Mouse (Mus musculus) midbrain, embryonic 13.5 days (tissue): ENCODE data around the gene Syna. TPM values are rescaled to one million over a fixed set of nuclear protein-coding genes. Genes with fewer than 3 reads are reported as not detected.

Source experiments
- ATAC-seq: fragments of 200-750 bp; cut with Nextera tagmentation; 2 replicates; pipeline ENCODE4 v1.8.0; 2017; ENCODE audit warnings: mild to moderate bottlenecking, moderate TSS enrichment, moderate library complexity
- H3K27ac ChIP-seq: fragments of 300-500 bp; sonication (generic); 2 replicates; pipeline ENCODE4 v1.5.1; 2015; ENCODE audit warnings: inconsistent platforms, mild to moderate bottlenecking, moderate library complexity
- H3K27me3 ChIP-seq: fragments of 300-500 bp; sonication (generic); 2 replicates; pipeline ENCODE4 v1.6.1; 2015; ENCODE audit warnings: mild to moderate bottlenecking, inconsistent platforms
- H3K36me3 ChIP-seq: fragments of 300-500 bp; sonication (generic); 2 replicates; pipeline ENCODE4 v1.6.1; 2015; ENCODE audit warnings: mild to moderate bottlenecking, inconsistent platforms
- H3K4me1 ChIP-seq: fragments of 300-500 bp; sonication (generic); replicated peaks from 2 replicates; pipeline ENCODE4 v1.6.1; 2015; ENCODE audit warnings: inconsistent platforms
- H3K4me2 ChIP-seq: fragments of 300-500 bp; sonication (generic); replicated peaks from 2 replicates; pipeline ENCODE4 v1.6.1; 2015; ENCODE audit warnings: moderate library complexity, mild to moderate bottlenecking, inconsistent platforms
- H3K4me3 ChIP-seq: fragments of 300-500 bp; sonication (generic); replicated peaks from 2 replicates; pipeline ENCODE4 v1.5.1; 2015; ENCODE audit warnings: mild to moderate bottlenecking, inconsistent platforms
- H3K9ac ChIP-seq: fragments of 300-500 bp; sonication (generic); replicated peaks from 2 replicates; pipeline ENCODE4 v1.6.1; 2015; ENCODE audit warnings: mild to moderate bottlenecking, inconsistent platforms
- H3K9me3 ChIP-seq: fragments of 300-500 bp; sonication (generic); 2 replicates; pipeline ENCODE4 v1.6.1; 2016; ENCODE audit warnings: mild to moderate bottlenecking, inconsistent platforms
- WGBS: fragments of 180-500 bp; shearing (Covaris S2); methylation state at CpG from one replicate; pipeline ENCODE4 v1.1.7; 2015; 5-methylcytosine and 5-hydroxymethylcytosine counted together
- polyA plus RNA-seq: library from polyadenylated mRNA; unstranded; fragments of >200 nt; fragmentation: Nextera tagmentation; extraction: Ambion mirVana; gene quantifications from 2 replicates; pipeline ENCODE4 v1.2.1, GENCODE M21; 2015

The Syna gene
- polyA plus RNA-seq, 1 experiment from 2014 or later, result 0.47 TPM

DNA sequence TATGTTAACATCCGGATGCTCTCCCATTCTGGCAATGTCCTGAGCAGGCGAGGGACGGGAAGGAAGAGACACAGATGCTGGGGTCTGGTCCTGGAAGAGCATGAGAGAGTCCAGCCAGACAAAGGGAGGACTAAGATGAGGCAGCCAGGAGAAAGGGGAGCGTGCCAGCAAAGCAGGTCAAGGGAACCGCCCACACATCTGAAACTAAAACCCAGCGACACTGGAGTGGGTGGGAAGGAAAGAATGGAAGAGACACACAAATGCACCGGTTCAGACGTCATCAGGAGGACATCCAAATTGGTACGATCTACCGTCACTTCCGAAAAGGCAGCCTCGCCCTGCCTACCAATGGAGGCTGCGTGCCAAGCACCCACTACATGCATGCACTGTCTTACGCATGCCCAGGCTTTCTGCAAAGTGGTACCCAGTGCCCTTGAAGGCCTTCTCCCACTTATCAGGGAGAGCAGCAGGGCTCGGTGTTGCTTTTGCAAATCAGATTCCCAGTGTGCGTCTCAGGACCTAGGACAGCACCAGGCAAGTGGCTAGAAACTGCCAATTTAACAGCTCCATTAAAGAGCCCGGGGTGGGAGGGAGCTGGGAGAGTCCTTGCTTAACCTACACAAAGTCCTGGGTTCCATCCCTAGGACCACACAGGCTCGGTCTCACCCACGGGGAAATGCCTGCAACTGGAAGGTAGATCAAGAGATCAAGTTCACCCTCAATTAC, 15.3 kb downstream of the Syna start:
- no peaks in the 10 kb centered on the region for H3K27me3 ChIP-seq
- no peaks in the 10 kb centered on the region for H3K9me3 ChIP-seq
- no peak overlapping the region for H3K9ac ChIP-seq
- H3K36me3 ChIP-seq, result peaks cover 5% of the 10 kb centered on the region
- no peak overlapping the region for H3K4me2 ChIP-seq
- 70% methylated on average over 19 of the region's 19 CpGs for WGBS
- H3K4me3 ChIP-seq, result no peak overlapping the region
- ATAC-seq, result peak; percentile 27; the same call in 1 of the 2 replicates
- H3K4me1 ChIP-seq, result peaks cover 65% of the 10 kb centered on the region
- H3K27ac ChIP-seq, result peak overlapping the region; percentile 19; the same call in 1 of the 2 replicates

DNA sequence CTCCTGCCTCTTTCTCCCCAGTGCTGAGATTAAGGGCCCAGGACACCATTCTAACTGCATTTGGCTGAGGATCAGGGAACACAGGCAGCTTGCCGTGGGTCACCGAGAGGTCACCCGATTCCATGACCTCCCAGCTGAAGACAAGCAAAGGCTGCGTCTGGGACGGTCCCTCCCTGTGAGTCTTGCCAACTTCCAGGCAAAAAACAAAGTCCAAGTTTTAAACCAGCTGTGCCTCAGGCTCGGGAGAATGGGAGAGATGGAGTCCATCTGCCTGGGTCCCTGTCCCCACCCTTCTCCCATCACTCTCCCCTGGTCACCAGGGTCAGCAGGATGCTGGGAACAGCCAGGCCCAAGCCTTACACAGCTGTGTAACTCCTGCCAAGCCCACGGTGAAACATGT, 18.3 kb downstream of the Syna start:
- Histone ChIP-seq H3K36me3 (peaks cover 25% of the 10 kb centered on the region), H3K9ac (no peak overlapping the region), H3K27me3 (no peaks in the 10 kb centered on the region), H3K9me3 (peaks cover 2% of the 10 kb centered on the region; the same call in 1 of the 2 replicates), H3K4me1 (peaks cover 38% of the 10 kb centered on the region), H3K27ac (no peak overlapping the region), H3K4me3 (no peak overlapping the region), H3K4me2 (no peak overlapping the region)
- no peak for ATAC-seq
- WGBS, result 31% methylated on average over 7 of the region's 7 CpGs

- H3K4me1 ChIP-seq, result peaks cover 34% of the 10 kb centered on the region
- no peak overlapping the region for H3K9ac ChIP-seq
- 80% methylated on average over 6 of the region's 6 CpGs for WGBS
- H3K27ac ChIP-seq, result no peak overlapping the region
- H3K36me3 ChIP-seq, result peaks cover 27% of the 10 kb centered on the region
- H3K4me3 ChIP-seq, result no peak overlapping the region
- ATAC-seq, result no peak
- H3K9me3 ChIP-seq, result peaks cover 2% of the 10 kb centered on the region; the same call in 1 of the 2 replicates
- H3K4me2 ChIP-seq, result no peak overlapping the region
- H3K27me3 ChIP-seq, result no peaks in the 10 kb centered on the region
Observed at GRCm38 (mm10) chr5:134540881-134541280, 19.1 kb downstream of the Syna start.

DNA sequence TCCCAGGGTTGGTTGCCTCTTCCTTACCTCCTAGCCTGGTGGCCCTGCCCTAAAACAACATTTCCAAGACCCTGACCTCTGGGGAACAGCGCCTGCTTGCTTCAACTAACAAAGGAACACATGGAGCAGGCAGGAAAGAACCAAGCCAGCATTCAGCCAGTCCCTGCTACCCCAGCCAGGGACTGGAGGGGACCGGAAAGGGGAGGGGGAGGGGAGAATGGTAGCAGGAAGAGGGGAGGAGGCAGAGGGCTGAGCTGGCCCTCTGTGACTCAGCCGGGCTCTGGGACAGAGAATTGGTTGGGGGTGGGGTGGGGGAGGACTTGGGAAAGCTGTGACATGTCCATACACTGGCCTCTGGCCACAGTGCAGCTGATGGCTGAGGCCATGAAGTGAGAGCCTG, 20.1 kb downstream of the Syna start:
- peaks cover 30% of the 10 kb centered on the region for H3K4me1 ChIP-seq
- 5% methylated on average over 3 of the region's 3 CpGs for WGBS
- no peak overlapping the region for H3K4me3 ChIP-seq
- no peak overlapping the region for H3K9ac ChIP-seq
- peaks cover 2% of the 10 kb centered on the region; the same call in 1 of the 2 replicates for H3K9me3 ChIP-seq
- H3K36me3 ChIP-seq, result peaks cover 34% of the 10 kb centered on the region
- no peak overlapping the region for H3K4me2 ChIP-seq
- peak; percentile 35; the same call in 1 of the 2 replicates for ATAC-seq
- H3K27me3 ChIP-seq, result no peaks in the 10 kb centered on the region
- H3K27ac ChIP-seq, result peak overlapping the region; percentile 40; the same call in 1 of the 2 replicates

DNA sequence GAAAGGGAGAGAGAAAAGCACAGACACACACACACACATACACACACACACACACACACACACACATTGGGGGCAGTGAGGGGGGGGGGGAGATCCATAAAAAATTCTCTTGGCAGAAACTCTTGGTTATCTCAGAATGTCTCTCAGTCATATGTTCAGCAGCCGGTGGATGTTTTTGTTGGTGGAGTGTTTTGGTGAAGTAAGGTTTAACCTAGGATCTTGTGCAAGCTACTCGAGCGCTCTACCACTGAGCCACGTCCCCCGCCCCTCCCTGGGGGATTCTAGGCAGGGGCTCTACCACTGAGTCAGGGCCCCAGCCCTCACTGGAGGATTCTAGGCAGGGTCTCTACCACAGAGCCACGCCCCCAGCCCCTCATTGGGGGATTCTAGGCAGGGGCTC, 23.9 kb downstream of the Syna start:
- Histone ChIP-seq H3K4me1 (peaks cover 20% of the 10 kb centered on the region), H3K4me3 (no peak overlapping the region), H3K4me2 (no peak overlapping the region), H3K27ac (no peak overlapping the region), H3K9ac (no peak overlapping the region), H3K9me3 (peaks cover 2% of the 10 kb centered on the region; the same call in 1 of the 2 replicates), H3K27me3 (no peaks in the 10 kb centered on the region), H3K36me3 (peaks cover 67% of the 10 kb centered on the region)
- WGBS, result 94% methylated on average over 6 of the region's 6 CpGs
- ATAC-seq, result no peak

- Histone ChIP-seq H3K4me1 (peaks cover 23% of the 10 kb centered on the region), H3K27ac (no peak overlapping the region), H3K9me3 (no peaks in the 10 kb centered on the region), H3K36me3 (peaks cover 67% of the 10 kb centered on the region), H3K4me2 (no peak overlapping the region), H3K9ac (no peak overlapping the region), H3K27me3 (no peaks in the 10 kb centered on the region), H3K4me3 (no peak overlapping the region)
- WGBS, result 96% methylated on average over 6 of the region's 6 CpGs
- no peak for ATAC-seq
Observed at GRCm38 (mm10) chr5:134532417-134532816, 27.6 kb downstream of the Syna start.

DNA sequence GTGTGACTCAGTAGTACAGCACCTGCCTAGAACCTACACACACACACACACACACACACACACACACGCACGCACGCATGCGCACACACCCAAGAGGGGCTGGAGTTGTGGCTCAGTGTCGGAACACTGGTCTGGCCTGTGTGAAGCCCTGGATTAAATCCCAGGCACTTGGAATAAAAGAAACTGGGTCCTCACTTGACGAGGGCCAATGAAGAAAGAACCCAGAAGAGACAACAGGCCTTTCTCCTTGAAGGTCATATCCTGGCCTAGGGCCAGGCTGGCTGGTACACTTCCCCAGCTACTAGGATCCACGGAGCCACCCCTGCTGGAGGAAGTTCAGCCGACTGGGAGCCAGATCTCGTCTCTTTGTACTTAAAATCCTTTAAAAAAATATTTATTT, 28.4 kb downstream of the Syna start:
- Histone ChIP-seq H3K4me3 (no peak overlapping the region), H3K36me3 (peaks cover 63% of the 10 kb centered on the region), H3K27ac (no peak overlapping the region), H3K4me2 (no peak overlapping the region), H3K9me3 (no peaks in the 10 kb centered on the region), H3K9ac (no peak overlapping the region), H3K4me1 (peaks cover 23% of the 10 kb centered on the region), H3K27me3 (no peaks in the 10 kb centered on the region)
- 84% methylated on average over 9 of the region's 9 CpGs for WGBS
- ATAC-seq, result no peak

- H3K4me2 ChIP-seq, result no peak overlapping the region
- no peaks in the 10 kb centered on the region for H3K27me3 ChIP-seq
- WGBS, result 64% methylated on average over 7 of the region's 7 CpGs
- no peak overlapping the region for H3K4me3 ChIP-seq
- peaks cover 69% of the 10 kb centered on the region for H3K36me3 ChIP-seq
- peaks cover 23% of the 10 kb centered on the region for H3K4me1 ChIP-seq
- no peak overlapping the region for H3K9ac ChIP-seq
- H3K27ac ChIP-seq, result no peak overlapping the region
- peak; percentile 61 for ATAC-seq
- H3K9me3 ChIP-seq, result no peaks in the 10 kb centered on the region
Observed at GRCm38 (mm10) chr5:134530830-134531229, 29.1 kb downstream of the Syna start.

GRCm38 (mm10) chr5:134528488-134528887, 31.5 kb downstream of the Syna start:
- Histone ChIP-seq H3K4me2 (no peak overlapping the region), H3K9me3 (no peaks in the 10 kb centered on the region), H3K36me3 (peaks cover 63% of the 10 kb centered on the region), H3K9ac (peak overlapping the region; percentile 46; the same call in 1 of the 2 replicates), H3K4me3 (no peak overlapping the region), H3K4me1 (peaks cover 23% of the 10 kb centered on the region), H3K27ac (peak overlapping the region; percentile 25; the same call in 1 of the 2 replicates), H3K27me3 (no peaks in the 10 kb centered on the region)
- WGBS, result 31% methylated on average over 9 of the region's 9 CpGs
- ATAC-seq, result no peak

DNA sequence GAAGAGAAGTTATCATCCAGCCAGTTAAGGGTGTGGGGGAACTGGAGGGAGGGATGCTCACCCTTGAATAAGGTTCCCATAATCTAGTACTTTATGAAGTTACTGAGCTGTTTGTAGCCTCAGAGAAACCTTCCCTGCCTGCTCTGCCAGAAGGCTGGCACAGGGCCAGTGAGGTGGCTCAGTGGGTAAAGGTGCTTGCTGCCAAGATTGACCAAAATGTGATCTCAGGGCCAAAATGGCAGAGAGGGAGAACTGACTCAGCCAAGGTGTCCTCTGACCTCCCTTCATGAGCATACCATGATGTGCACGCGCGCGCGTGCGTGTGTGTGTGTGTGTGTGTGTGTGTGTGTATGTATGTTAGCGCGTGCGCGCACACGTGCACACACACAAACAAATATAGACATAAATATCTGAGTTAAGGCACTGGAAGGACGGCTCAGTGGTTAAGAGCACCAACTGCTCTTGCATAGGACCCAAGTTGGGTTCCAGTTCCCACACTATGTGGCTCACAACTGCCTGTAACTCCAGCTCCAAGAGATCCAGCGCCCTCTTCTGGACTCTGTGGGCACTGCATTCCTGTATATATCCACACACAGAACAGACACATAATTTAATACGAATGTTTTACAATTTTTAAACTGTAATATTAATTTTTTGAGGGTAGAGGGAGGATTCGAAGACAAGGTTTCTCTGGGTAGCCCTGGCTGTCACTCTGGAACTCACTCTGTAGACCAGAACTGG, 33.8 kb downstream of the Syna start:
- Histone ChIP-seq H3K36me3 (peaks cover 64% of the 10 kb centered on the region), H3K27me3 (no peaks in the 10 kb centered on the region), H3K4me2 (no peak overlapping the region), H3K9ac (no peak overlapping the region), H3K4me3 (no peak overlapping the region), H3K4me1 (peaks cover 25% of the 10 kb centered on the region), H3K27ac (no peak overlapping the region), H3K9me3 (no peaks in the 10 kb centered on the region)
- 92% methylated on average over 15 of the region's 15 CpGs for WGBS
- no peak for ATAC-seq

DNA sequence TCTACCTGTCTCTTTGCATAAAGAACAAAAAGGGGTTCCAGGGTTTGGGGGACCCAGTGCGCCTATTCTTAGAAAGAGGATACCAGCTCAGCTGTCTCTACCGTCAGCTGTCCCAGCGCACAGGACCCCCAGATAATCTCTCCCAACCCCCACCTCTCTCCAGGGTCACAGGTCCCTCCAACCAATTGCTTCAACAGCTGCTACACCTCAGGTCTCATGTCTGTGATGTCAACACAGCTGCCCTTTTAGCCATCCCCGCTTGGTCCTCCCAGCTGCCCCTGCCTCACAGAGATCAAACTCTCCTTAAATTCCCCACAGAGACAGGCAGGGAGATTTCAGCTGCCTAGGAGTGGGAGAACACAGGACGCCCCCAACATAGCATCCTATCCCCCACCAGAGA, 36.2 kb downstream of the Syna start:
- peaks cover 17% of the 10 kb centered on the region for H3K4me1 ChIP-seq
- no peaks in the 10 kb centered on the region for H3K27me3 ChIP-seq
- no peaks in the 10 kb centered on the region for H3K9me3 ChIP-seq
- ATAC-seq, result no peak
- no peak overlapping the region for H3K27ac ChIP-seq
- no peak overlapping the region for H3K4me2 ChIP-seq
- no peak overlapping the region for H3K9ac ChIP-seq
- WGBS, result 86% methylated on average over 5 of the region's 5 CpGs
- H3K4me3 ChIP-seq, result no peak overlapping the region
- peaks cover 72% of the 10 kb centered on the region for H3K36me3 ChIP-seq

DNA sequence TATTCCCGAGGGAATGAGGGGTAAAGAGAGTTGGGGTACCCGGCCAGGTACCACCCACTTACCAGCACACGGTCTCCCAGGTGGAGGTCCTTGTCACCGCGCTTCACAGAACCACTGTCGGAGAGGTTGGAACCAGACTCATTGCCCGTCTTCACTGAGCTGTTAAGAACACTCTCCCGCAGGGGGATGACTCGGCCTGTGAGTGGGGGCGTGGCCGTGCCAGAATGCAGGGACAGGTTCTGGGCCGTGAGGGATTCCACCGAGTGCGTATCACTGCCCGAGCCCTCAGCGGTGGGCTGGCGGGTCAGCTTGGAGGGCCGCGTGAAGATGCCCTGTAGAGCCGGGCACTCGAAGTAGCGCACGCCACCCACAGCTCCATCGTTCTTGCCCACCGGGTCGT, 37.4 kb downstream of the Syna start:
- Histone ChIP-seq H3K9ac (no peak overlapping the region), H3K36me3 (peaks cover 84% of the 10 kb centered on the region), H3K27me3 (no peaks in the 10 kb centered on the region), H3K9me3 (no peaks in the 10 kb centered on the region), H3K4me1 (0 out of 2 replicates have a peak, but pooled peaks cover 7% of the 10 kb centered on the region), H3K4me2 (no peak overlapping the region), H3K27ac (no peak overlapping the region), H3K4me3 (no peak overlapping the region)
- 0 out of 2 replicates have a peak, but pooled peaks have one; percentile 5 for ATAC-seq
- WGBS, result 95% methylated on average over 26 of the region's 26 CpGs
